Mouse (Mus musculus): ENCODE data around the gene Sdccag8. TPM values are rescaled to one million over a fixed set of nuclear protein-coding genes. Genes with fewer than 3 reads are reported as not detected.
A peak's percentile ranks its signal among the peaks of the same experiment; 100 is the strongest.
"Not testable (repeated sequence)": the region's sequence is repeated elsewhere in the genome, so short reads cannot be mapped to it uniquely, and the experiment has no call there.

The Sdccag8 gene
- polyA plus RNA-seq, 1 experiment from 2014 or later, result 15.6 TPM

GRCm38 (mm10) chr1:176932320-176932950 lies 118.0 kb downstream of the Sdccag8 start:
- Histone ChIP-seq H3K4me2 (no peak overlapping the region), H3K4me1 (no peaks in the 10 kb centered on the region; the same call in 1 of the 2 replicates), H3K9ac (no peak overlapping the region), H3K27ac (no peak overlapping the region), H3K9me3 (no peaks in the 10 kb centered on the region), H3K36me3 (no peaks in the 10 kb centered on the region), H3K4me3 (replicated peaks) (no peak overlapping the region), H3K27me3 (replicated peaks) (no peaks in the 10 kb centered on the region)
- ATAC-seq (ENCODE audit: insufficient read depth, low FRiP score, low read depth), result no peak
- WGBS, result 87% methylated on average over 12 of the region's 12 CpGs

GRCm38 (mm10) chr1:176933319-176933718 lies 118.9 kb downstream of the Sdccag8 start:
- Histone ChIP-seq H3K9me3 (no peaks in the 10 kb centered on the region), H3K4me2 (no peak overlapping the region), H3K36me3 (no peaks in the 10 kb centered on the region), H3K4me1 (no peaks in the 10 kb centered on the region; the same call in 1 of the 2 replicates), H3K27me3 (replicated peaks) (no peaks in the 10 kb centered on the region), H3K9ac (no peak overlapping the region), H3K4me3 (replicated peaks) (no peak overlapping the region), H3K27ac (no peak overlapping the region)
- 62% methylated on average over 7 of the region's 7 CpGs for WGBS
- ATAC-seq (ENCODE audit: insufficient read depth, low FRiP score, low read depth), result no peak

- 57% methylated on average over 13 of the region's 13 CpGs for WGBS
These were observed 119.7 kb downstream of the Sdccag8 start for GRCm38 (mm10) chr1:176934043-176934762.

GRCm38 (mm10) chr1:176939901-176940341 lies 125.5 kb downstream of the Sdccag8 start:
- no peak for ATAC-seq (ENCODE audit: insufficient read depth, low FRiP score, low read depth)
- Histone ChIP-seq H3K9ac (no peak overlapping the region), H3K27ac (no peak overlapping the region), H3K27me3 (replicated peaks) (no peaks in the 10 kb centered on the region), H3K4me2 (no peak overlapping the region), H3K4me1 (no peaks in the 10 kb centered on the region), H3K9me3 (no peaks in the 10 kb centered on the region), H3K4me3 (replicated peaks) (no peak overlapping the region), H3K36me3 (no peaks in the 10 kb centered on the region)
- WGBS, result 71% methylated on average over 8 of the region's 8 CpGs

More at GRCm38 (mm10) chr1:176934043-176934762, 119.7 kb downstream of the Sdccag8 start:
- Histone ChIP-seq H3K4me1 (no peaks in the 10 kb centered on the region; the same call in 1 of the 2 replicates), H3K9me3 (no peaks in the 10 kb centered on the region), H3K4me2 (no peak overlapping the region), H3K27ac (no peak overlapping the region), H3K4me3 (replicated peaks) (no peak overlapping the region), H3K9ac (no peak overlapping the region), H3K27me3 (replicated peaks) (no peaks in the 10 kb centered on the region), H3K36me3 (no peaks in the 10 kb centered on the region)
- no peak for ATAC-seq (ENCODE audit: insufficient read depth, low FRiP score, low read depth)

GRCm38 (mm10) chr1:176941286-176941990 lies 127.0 kb downstream of the Sdccag8 start:
- H3K27ac ChIP-seq, result not testable (repeated sequence)

GRCm38 (mm10) chr1:176943126-176943525 lies 128.7 kb downstream of the Sdccag8 start:
- no peak for ATAC-seq (ENCODE audit: insufficient read depth, low FRiP score, low read depth)
- 90% methylated on average over 5 of the region's 5 CpGs for WGBS
- no peaks in the 10 kb centered on the region for H3K9me3 ChIP-seq

More at GRCm38 (mm10) chr1:176941286-176941990, 127.0 kb downstream of the Sdccag8 start:
- H3K9ac ChIP-seq; H3K9me3 ChIP-seq; H3K36me3 ChIP-seq; H3K4me1 ChIP-seq; H3K4me3 ChIP-seq (replicated peaks); H3K27me3 ChIP-seq (replicated peaks); H3K4me2 ChIP-seq: not testable (repeated sequence)
- ATAC-seq (ENCODE audit: insufficient read depth, low FRiP score, low read depth), result peak; percentile 73; the same call in 1 of the 2 replicates

GRCm38 (mm10) chr1:176943987-176944386 lies 129.5 kb downstream of the Sdccag8 start:
- Histone ChIP-seq H3K4me2 (no peak overlapping the region), H3K27me3 (replicated peaks) (no peaks in the 10 kb centered on the region), H3K9me3 (no peaks in the 10 kb centered on the region), H3K36me3 (no peaks in the 10 kb centered on the region), H3K27ac (no peak overlapping the region), H3K9ac (no peak overlapping the region), H3K4me1 (no peaks in the 10 kb centered on the region), H3K4me3 (replicated peaks) (no peak overlapping the region)
- no peak for ATAC-seq (ENCODE audit: insufficient read depth, low FRiP score, low read depth)
- WGBS, result 89% methylated on average over 5 of the region's 5 CpGs

More at GRCm38 (mm10) chr1:176943126-176943525, 128.7 kb downstream of the Sdccag8 start:
- H3K36me3 ChIP-seq, result no peaks in the 10 kb centered on the region
- no peaks in the 10 kb centered on the region for H3K4me1 ChIP-seq
- no peak overlapping the region for H3K4me3 ChIP-seq (replicated peaks)
- no peak overlapping the region for H3K27ac ChIP-seq
- no peaks in the 10 kb centered on the region for H3K27me3 ChIP-seq (replicated peaks)
- no peak overlapping the region for H3K9ac ChIP-seq
- H3K4me2 ChIP-seq, result no peak overlapping the region

GRCm38 (mm10) chr1:176944458-176945174 lies 130.2 kb downstream of the Sdccag8 start:
- no peak overlapping the region for H3K27ac ChIP-seq
- 76% methylated on average over 8 of the region's 8 CpGs for WGBS
- H3K9me3 ChIP-seq, result no peaks in the 10 kb centered on the region
- H3K4me3 ChIP-seq (replicated peaks), result no peak overlapping the region
- no peaks in the 10 kb centered on the region for H3K27me3 ChIP-seq (replicated peaks)
- ATAC-seq (ENCODE audit: insufficient read depth, low FRiP score, low read depth), result no peak
- H3K9ac ChIP-seq, result no peak overlapping the region
- H3K4me2 ChIP-seq, result no peak overlapping the region
- no peaks in the 10 kb centered on the region for H3K36me3 ChIP-seq
- no peaks in the 10 kb centered on the region for H3K4me1 ChIP-seq

GRCm38 (mm10) chr1:176945175-176945540 lies 130.7 kb downstream of the Sdccag8 start:
- 83% methylated on average over 12 of the region's 12 CpGs for WGBS
- Histone ChIP-seq H3K4me3 (replicated peaks) (no peak overlapping the region), H3K4me2 (no peak overlapping the region)

GRCm38 (mm10) chr1:176946031-176946795 lies 131.8 kb downstream of the Sdccag8 start:
- ATAC-seq (ENCODE audit: insufficient read depth, low FRiP score, low read depth), result no peak
- H3K4me1 ChIP-seq, result no peaks in the 10 kb centered on the region
- no peaks in the 10 kb centered on the region for H3K36me3 ChIP-seq
- 76% methylated on average over 11 of the region's 11 CpGs for WGBS
- no peak overlapping the region for H3K27ac ChIP-seq
- no peak overlapping the region for H3K4me2 ChIP-seq
- H3K27me3 ChIP-seq (replicated peaks), result no peaks in the 10 kb centered on the region
- no peak overlapping the region for H3K9ac ChIP-seq
- no peaks in the 10 kb centered on the region for H3K9me3 ChIP-seq
- no peak overlapping the region for H3K4me3 ChIP-seq (replicated peaks)

More at GRCm38 (mm10) chr1:176945175-176945540, 130.7 kb downstream of the Sdccag8 start:
- Histone ChIP-seq H3K36me3 (no peaks in the 10 kb centered on the region), H3K9ac (no peak overlapping the region), H3K4me1 (no peaks in the 10 kb centered on the region), H3K9me3 (no peaks in the 10 kb centered on the region), H3K27me3 (replicated peaks) (no peaks in the 10 kb centered on the region), H3K27ac (no peak overlapping the region)
- no peak for ATAC-seq (ENCODE audit: insufficient read depth, low FRiP score, low read depth)

GRCm38 (mm10) chr1:176946796-176947181 lies 132.3 kb downstream of the Sdccag8 start:
- H3K9me3 ChIP-seq, result no peaks in the 10 kb centered on the region
- H3K27ac ChIP-seq, result no peak overlapping the region
- no peak overlapping the region for H3K4me2 ChIP-seq
- no peaks in the 10 kb centered on the region for H3K4me1 ChIP-seq
- H3K27me3 ChIP-seq (replicated peaks), result no peaks in the 10 kb centered on the region
- no peaks in the 10 kb centered on the region for H3K36me3 ChIP-seq
- no peak for ATAC-seq (ENCODE audit: insufficient read depth, low FRiP score, low read depth)
- H3K9ac ChIP-seq, result no peak overlapping the region
- H3K4me3 ChIP-seq (replicated peaks), result no peak overlapping the region
- WGBS, result 78% methylated on average over 7 of the region's 7 CpGs
